Mouse (Mus musculus): ENCODE data around the gene Cfap73. TPM values are rescaled to one million over a fixed set of nuclear protein-coding genes. Genes with fewer than 3 reads are reported as not detected.
A peak's percentile ranks its signal among the peaks of the same experiment; 100 is the strongest.

Cfap73 gene
- polyA plus RNA-seq, 1 experiment, result 0.31 TPM

DNA sequence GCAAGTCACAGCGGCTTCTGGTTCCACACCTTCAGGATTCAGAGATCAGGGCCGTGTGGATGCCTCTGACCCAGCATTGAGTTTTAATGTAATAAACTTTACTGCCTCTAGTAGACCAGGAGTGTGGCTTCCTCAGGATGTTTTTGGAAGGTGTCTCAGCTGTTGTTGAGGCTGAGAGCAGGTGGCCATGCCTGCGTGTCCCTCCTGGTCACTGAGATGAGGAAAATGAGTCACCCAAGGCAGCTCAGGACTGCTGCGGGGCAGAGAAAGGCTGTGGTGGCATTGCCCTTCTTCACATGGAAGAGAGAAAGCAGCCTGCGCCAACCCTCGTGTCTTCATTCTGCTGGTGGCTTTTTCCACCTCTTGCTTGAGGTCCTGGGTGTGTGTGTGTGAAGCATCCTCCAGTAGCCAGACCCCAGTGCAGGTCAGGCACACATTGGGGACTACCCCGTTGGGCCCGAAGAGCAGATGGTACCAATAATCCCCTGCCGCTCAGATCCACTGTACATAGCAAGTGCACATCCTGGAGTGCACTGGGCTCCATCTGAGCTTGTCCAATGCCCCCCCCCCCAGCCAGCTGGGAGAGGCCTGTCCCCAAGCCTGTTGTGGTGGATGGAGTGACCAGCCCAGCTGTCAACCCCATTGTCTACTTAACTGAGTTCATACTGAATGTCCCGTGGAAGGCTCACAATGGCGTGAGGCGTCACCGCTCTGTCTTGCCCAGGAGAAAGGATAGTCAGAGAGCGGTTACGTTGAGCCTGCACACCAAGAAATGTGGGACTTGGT lies 6.3 kb downstream of the Cfap73 start:
- Histone ChIP-seq H3K27ac (ENCODE audit: insufficient read depth, low read length) (no peak overlapping the region), H3K4me1 (ENCODE audit: control insufficient read depth, insufficient read depth, low read length) (peaks cover 12% of the 10 kb centered on the region), H3K27me3 (ENCODE audit: control insufficient read depth, insufficient read depth, low read length) (no peaks in the 10 kb centered on the region), H3K4me3 (replicated peaks; ENCODE audit: insufficient read depth, low read depth, low read length) (no peak overlapping the region)
- 62% methylated on average over 15 of the region's 15 CpGs for WGBS
- no peak for DNase-seq
- TF ChIP-seq POLR2A (IDR thresholded peaks at IDR 0.05; ENCODE audit: borderline replicate concordance, insufficient read depth, low read length) (no peak), CTCF (IDR thresholded peaks at IDR 0.05; ENCODE audit: borderline replicate concordance, insufficient read depth, low read depth, low read length) (no peak)

DNA sequence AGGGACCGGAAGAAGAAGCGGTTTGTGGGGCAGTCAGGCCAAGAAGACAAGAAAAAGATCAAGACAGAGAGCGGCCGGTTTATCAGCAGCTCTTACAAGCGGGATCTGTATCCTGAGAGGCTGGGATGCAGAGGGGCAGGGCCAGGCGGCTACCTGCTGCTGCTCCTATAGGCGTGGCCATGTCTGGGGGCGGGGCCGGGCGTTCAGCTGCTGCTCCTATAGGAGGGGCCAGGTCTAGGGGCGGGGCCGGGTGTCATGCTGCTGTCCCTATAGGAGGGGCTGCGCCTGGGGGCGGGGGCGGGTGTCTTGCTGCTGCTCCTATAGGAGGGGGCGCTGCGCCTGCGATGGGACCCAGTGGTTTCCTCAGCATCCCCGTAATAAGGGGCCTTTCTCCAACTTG lies 7.6 kb downstream of the Cfap73 start:
- DNase-seq, result no peak
- peaks cover 12% of the 10 kb centered on the region for H3K4me1 ChIP-seq (ENCODE audit: control insufficient read depth, insufficient read depth, low read length)
- no peak overlapping the region for H3K27ac ChIP-seq (ENCODE audit: insufficient read depth, low read length)
- WGBS, result 78% methylated on average over 19 of the region's 19 CpGs
- H3K4me3 ChIP-seq (replicated peaks; ENCODE audit: insufficient read depth, low read depth, low read length), result no peak overlapping the region
- H3K27me3 ChIP-seq (ENCODE audit: control insufficient read depth, insufficient read depth, low read length), result no peaks in the 10 kb centered on the region
- TF ChIP-seq CTCF (IDR thresholded peaks at IDR 0.05; ENCODE audit: borderline replicate concordance, insufficient read depth, low read depth, low read length), result no peak
- TF ChIP-seq POLR2A (IDR thresholded peaks at IDR 0.05; ENCODE audit: borderline replicate concordance, insufficient read depth, low read length), result no peak

DNA sequence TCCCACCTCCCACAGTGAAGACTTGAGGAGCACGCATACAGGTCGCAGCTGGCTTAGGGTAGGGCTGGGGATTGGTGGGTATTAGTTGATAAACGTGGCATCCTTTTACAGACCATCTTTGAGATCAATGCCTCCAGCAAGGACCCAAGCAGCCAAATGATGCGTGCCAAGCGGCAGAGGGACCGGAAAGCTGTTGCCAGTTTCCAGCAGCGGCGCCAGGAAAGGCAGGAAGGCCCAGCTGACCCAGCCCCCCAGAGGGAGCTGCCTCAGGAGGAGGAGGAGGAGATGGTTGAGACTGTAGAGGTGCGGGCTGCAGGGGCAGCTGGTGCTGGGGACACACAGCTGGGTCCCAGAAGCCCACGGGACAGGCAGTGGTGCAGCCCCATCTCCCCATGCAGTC lies 9.6 kb downstream of the Cfap73 start:
- Histone ChIP-seq H3K27me3 (ENCODE audit: control insufficient read depth, insufficient read depth, low read length) (no peaks in the 10 kb centered on the region), H3K4me1 (ENCODE audit: control insufficient read depth, insufficient read depth, low read length) (peaks cover 13% of the 10 kb centered on the region), H3K4me3 (replicated peaks; ENCODE audit: insufficient read depth, low read depth, low read length) (no peak overlapping the region), H3K27ac (ENCODE audit: insufficient read depth, low read length) (no peak overlapping the region)
- TF ChIP-seq CTCF (IDR thresholded peaks at IDR 0.05; ENCODE audit: borderline replicate concordance, insufficient read depth, low read depth, low read length) (no peak), POLR2A (IDR thresholded peaks at IDR 0.05; ENCODE audit: borderline replicate concordance, insufficient read depth, low read length) (no peak)
- peak in 1 of 2 experiments; percentile 38 for DNase-seq
- WGBS, result 21% methylated on average over 10 of the region's 10 CpGs

DNA sequence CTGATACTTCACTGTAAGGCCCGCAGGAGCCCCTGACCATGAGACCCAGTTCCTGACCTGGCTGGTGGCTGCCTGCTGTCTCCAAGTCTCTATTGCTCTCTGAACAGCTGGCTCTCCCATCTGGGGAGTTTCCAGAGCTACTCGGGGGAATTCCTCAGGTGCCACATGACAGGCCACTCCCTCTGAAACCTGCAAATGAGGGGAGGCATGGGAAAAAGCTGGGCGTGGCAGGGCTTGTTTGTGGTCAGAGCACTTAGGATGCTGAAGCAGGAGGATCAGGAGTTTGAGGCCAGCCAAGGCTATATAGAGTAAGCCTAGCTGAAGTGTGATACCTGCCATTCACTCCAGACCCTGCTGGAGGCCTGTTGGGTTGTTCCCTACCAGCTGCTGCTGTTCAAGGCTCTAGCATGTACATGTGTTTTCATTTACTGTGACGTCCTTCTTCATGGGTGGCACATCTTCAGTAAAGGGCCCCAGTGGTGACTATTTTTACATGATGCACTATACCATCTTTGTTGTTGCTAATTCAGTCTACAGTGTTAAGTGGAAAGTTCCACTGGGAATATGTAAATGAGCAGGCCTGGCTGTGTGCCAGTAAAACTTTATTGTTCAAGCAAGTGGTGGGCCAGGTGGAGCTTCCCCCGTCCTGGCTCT lies 11.7 kb downstream of the Cfap73 start:
- Histone ChIP-seq H3K4me1 (ENCODE audit: control insufficient read depth, insufficient read depth, low read length) (peaks cover 9% of the 10 kb centered on the region), H3K4me3 (replicated peaks; ENCODE audit: insufficient read depth, low read depth, low read length) (no peak overlapping the region), H3K27me3 (ENCODE audit: control insufficient read depth, insufficient read depth, low read length) (no peaks in the 10 kb centered on the region), H3K27ac (ENCODE audit: insufficient read depth, low read length) (no peak overlapping the region)
- no peak for TF ChIP-seq POLR2A (IDR thresholded peaks at IDR 0.05; ENCODE audit: borderline replicate concordance, insufficient read depth, low read length)
- TF ChIP-seq CTCF (IDR thresholded peaks at IDR 0.05; ENCODE audit: borderline replicate concordance, insufficient read depth, low read depth, low read length), result no peak
- DNase-seq, result peak in 1 of 2 experiments; percentile 8
- WGBS, result 69% methylated on average over 5 of the region's 5 CpGs

DNA sequence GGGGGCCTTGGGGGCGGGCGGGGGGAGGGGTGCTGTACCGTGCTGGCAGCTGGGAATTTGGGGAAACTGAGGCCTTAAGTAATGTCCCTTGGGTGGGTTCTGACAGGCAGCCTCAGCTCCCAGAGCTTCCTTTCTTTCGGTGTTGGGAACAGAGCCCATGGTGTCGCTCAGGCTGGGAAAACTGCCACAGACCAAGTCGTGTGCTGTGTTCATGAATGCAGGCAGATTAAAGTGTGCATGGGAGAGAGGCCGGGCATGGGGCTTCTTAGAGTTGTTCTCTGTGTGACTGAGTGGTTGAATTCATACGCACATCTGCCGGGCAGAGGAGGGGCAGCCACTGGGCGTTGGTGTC lies 12.2 kb downstream of the Cfap73 start:
- Histone ChIP-seq H3K4me3 (replicated peaks; ENCODE audit: insufficient read depth, low read depth, low read length) (no peak overlapping the region), H3K27ac (ENCODE audit: insufficient read depth, low read length) (no peak overlapping the region), H3K4me1 (ENCODE audit: control insufficient read depth, insufficient read depth, low read length) (peaks cover 9% of the 10 kb centered on the region), H3K27me3 (ENCODE audit: control insufficient read depth, insufficient read depth, low read length) (no peaks in the 10 kb centered on the region)
- TF ChIP-seq CTCF (IDR thresholded peaks at IDR 0.05; ENCODE audit: borderline replicate concordance, insufficient read depth, low read depth, low read length) (no peak), POLR2A (IDR thresholded peaks at IDR 0.05; ENCODE audit: borderline replicate concordance, insufficient read depth, low read length) (no peak)
- DNase-seq, result no peak
- WGBS, result 61% methylated on average over 10 of the region's 10 CpGs

DNA sequence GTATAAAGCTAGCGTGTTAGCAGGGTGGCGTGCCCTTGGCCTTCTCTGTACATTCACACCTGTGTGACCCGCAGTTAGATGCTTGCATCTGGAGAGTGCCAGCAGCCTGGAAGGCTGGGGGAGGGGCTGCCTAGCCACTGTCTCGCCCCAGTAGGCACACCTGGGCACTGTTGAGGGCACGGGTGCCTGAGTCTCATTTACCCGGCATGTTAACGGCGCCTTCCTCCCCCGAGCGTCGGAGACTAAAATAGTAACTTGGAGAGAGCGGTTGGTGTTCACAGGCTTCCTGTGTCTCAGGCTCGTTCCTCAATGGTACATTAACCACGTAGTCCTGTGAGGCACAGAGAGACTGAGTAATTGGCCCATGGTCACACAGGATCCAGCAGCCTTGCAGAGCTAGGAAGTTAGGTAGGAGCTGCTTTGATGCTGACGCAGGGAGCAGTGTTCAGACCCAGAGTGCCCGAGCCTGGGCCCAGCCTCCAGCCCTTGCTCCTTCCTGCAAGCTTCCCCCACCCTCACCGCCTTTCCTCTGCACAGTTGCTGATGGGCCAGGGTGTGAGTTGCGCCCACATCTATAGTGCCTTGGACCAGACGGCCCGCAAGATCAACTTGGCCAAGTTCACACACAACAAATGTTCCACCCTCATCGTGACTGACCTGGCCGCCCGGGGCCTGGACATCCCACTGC lies 12.8 kb downstream of the Cfap73 start:
- DNase-seq, result peak in 1 of 2 experiments; percentile 12
- 81% methylated on average over 23 of the region's 23 CpGs for WGBS
- H3K27ac ChIP-seq (ENCODE audit: insufficient read depth, low read length), result no peak overlapping the region
- no peak overlapping the region for H3K4me3 ChIP-seq (replicated peaks; ENCODE audit: insufficient read depth, low read depth, low read length)
- TF ChIP-seq POLR2A (IDR thresholded peaks at IDR 0.05; ENCODE audit: borderline replicate concordance, insufficient read depth, low read length), result no peak
- H3K4me1 ChIP-seq (ENCODE audit: control insufficient read depth, insufficient read depth, low read length), result peaks cover 9% of the 10 kb centered on the region
- H3K27me3 ChIP-seq (ENCODE audit: control insufficient read depth, insufficient read depth, low read length), result no peaks in the 10 kb centered on the region

DNA sequence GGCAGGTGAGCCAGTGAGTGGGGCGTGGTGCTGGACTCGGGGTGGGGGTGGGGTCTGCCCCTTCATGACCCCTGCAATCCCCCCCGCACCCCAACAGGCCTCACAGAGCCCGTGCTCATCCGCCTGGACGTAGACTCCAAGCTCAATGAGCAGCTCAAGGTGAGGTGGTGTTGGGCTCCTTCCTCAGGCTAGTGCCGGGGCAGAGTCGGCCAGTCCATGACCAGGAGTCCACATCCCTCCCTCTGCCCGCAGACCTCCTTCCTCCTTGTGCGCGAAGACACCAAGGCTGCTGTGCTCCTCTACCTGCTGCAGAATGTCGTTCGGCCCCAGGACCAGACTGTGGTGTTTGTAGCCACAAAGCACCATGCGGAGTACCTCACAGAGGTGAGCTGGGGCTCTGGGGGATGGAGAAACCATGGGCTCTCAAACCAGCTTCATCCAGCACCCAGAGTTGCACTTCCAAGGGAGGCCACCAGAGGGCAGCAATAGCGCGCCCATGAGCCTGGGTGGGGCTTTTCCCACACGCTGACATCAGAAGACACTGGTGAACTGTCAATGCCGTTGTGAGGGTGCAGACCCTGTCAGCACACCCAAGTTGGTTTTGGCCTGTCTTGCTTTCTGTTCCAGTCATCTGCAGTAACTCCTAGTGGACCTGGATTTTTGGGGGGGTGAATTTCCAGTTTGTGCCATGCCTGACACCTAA lies 13.5 kb downstream of the Cfap73 start:
- no peak overlapping the region for H3K4me3 ChIP-seq (replicated peaks; ENCODE audit: insufficient read depth, low read depth, low read length)
- TF ChIP-seq CTCF (IDR thresholded peaks at IDR 0.05; ENCODE audit: borderline replicate concordance, insufficient read depth, low read depth, low read length) (peak; percentile 98), POLR2A (IDR thresholded peaks at IDR 0.05; ENCODE audit: borderline replicate concordance, insufficient read depth, low read length) (no peak)
- peaks cover 9% of the 10 kb centered on the region for H3K4me1 ChIP-seq (ENCODE audit: control insufficient read depth, insufficient read depth, low read length)
- H3K27ac ChIP-seq (ENCODE audit: insufficient read depth, low read length), result no peak overlapping the region
- 66% methylated on average over 18 of the region's 18 CpGs for WGBS
- peak; percentile 68 to 87 for DNase-seq
- H3K27me3 ChIP-seq (ENCODE audit: control insufficient read depth, insufficient read depth, low read length), result no peaks in the 10 kb centered on the region

All from cerebellum, adult 2 months (tissue).